Mouse (Mus musculus): ENCODE measurements at regions not wholly inside any gene's neighbourhood (a gene's known extent, or its start where the extent isn't known, plus 50 kb on each side); places are given as distances from the start of the nearest gene placed in this dataset.
"Not testable (repeated sequence)": the region's sequence is repeated elsewhere in the genome, so short reads cannot be mapped to it uniquely, and the experiment has no call there.

DNA sequence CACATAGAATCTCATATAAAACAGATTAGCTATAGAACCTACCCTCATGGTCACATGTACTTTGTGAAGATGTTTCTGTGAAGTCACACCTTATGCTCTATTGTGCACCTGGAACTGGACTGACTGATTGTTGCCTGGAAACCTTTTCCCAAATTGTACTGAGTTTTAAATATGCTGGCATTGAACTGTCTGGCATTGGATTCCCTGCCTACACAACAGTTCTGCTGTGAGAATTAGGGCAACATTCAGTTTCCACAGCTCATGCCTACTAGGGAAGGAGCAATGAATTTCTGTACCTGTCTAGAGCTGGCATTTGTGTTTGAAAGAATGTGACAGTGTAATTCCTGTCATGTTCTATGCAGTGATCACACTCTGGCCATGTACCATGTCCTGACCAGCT is 60.4 kb upstream of the Poc5 start:
- DNase-seq (ENCODE audit: low spot score): no peak

DNA sequence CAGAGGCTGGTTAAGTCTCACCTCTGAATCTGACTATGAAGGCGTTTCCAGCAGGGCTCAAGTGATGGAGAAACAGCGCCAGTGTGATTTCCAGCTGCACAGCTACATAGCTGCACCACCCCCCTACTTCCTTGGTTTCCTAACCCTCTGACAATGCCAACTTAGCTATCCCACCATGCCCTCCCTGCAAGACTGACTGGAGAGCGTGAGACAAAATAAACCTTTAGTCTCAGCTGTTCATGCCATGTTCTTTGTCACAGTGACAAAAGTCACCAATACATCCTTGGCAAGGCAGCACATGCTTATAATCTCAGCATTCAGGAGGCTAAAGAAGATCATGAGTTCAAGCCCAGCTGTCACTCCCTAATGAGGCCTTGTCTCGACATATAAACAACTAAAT is 63.5 kb upstream of the Poc5 start:
- DNase-seq (ENCODE audit: low spot score): no peak

DNA sequence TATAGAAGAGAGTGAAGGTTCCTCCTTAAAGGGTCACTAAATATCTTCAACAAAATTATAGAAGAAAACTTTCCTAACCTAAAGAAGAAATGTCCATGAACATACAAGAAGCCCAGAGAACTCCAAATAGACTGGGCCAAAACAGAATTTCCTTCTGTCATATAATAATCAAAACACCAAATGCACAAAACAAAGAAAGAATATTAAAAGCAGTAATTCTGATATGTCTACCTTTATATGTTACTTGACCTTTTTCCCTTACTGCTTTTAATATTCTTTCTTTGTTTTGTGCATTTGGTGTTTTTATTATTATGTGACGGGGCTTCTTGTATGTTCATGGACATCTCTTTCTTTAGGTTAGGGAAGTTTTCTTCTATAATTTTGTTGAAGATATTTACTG is 70.9 kb upstream of the Poc5 start:
- not testable (repeated sequence) for DNase-seq (ENCODE audit: low spot score)

DNA sequence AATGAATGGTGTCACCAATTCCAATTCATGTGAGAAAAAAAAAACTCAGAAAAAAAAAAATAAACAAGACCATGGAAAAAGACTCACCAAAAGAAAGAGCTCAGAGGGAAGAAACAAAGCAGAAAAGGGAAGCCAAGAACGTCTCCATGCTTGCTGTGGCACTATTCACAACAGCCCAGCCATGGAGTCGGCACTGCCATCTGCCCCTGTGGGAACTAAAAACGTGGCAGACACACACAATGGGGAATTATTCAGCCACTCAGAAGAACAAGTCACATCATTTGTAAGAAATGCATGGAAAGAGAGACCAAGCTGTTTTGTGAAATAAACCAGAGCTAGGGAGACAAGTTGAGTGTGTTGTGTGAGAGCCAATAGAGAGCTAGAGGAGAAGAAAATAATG is 74.9 kb upstream of the Poc5 start:
- DNase-seq (ENCODE audit: low spot score): no peak

DNA sequence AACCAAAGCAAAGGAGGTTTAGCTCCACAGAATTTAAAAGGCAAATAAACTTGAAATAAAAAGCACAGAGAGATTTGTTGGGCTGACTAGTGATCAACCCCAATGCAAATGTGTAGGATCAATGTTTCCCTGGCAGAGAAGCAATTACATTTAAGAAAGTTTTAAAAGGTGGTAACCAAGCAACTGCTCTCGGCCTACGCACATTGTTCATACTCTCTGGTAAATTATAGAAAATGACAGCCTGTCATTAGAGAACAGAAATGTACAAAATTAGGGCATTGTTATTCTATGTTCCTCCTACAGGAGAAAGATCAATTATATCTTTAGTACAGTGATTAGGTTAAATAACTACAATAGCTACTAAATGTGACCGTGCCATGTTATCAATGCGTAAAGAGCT is 85.6 kb upstream of the Poc5 start:
- no peak for DNase-seq (ENCODE audit: low spot score)

DNA sequence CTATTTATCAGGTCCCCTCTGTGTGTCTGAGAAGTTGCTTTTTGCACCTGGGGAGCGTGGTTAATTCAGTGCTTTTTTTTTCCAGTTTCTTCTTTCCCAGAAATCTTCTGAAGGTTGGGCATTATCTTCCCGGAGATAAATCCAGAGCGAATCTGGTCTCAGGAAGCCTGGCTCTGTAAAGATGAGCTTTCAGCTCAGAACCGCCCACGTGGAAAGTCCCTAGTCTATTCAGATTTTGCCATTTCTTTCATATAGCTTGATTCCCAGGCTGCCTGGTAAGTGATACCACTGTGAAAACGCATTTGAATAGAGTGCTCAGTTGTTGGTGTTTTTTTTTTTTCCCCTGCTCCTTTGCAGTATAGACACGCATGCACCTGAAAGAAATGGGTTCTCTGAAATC is 100.3 kb upstream of the Poc5 start:
- peak; percentile 20 for DNase-seq (ENCODE audit: low spot score)

DNA sequence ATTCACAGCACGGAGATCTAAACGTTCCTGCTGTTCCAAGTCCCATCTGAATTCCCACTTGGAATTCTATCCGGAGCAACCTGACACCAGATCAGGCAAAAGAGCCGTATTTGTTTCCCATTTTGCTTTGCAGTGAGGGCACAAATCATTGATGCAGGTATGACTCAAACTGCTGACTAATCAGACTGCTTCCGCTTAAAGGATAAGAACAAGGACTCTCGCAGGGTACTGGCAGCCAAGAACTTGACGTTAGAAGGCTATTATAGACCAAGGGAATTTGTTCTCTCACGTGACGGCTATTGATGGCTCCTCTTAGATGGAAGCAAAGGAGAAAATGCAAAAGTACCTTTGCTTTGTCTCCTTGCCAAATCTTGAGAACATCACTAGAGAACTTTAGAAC is 118.1 kb upstream of the Poc5 start:
- no peak for DNase-seq (ENCODE audit: low spot score)

DNA sequence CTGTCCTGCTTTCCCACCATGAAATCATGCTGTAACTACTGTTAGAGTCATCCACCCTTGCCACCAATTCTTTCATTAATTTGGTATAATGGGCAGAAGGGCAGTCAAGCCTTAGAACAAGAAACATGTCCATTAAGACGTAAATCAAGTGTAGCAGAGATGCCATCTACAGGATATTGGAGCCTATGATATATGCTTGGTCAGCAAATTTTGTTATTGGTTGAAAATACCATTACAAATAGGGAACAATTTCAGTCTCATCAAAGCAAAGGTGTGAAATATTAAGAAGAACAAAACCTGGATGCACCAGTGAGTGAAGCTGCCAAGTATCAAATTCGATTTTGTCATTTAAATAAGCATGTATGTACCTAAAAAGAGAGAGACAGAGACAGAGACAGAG is 123.6 kb upstream of the Sv2c start:
- DNase-seq (ENCODE audit: low spot score): no peak

DNA sequence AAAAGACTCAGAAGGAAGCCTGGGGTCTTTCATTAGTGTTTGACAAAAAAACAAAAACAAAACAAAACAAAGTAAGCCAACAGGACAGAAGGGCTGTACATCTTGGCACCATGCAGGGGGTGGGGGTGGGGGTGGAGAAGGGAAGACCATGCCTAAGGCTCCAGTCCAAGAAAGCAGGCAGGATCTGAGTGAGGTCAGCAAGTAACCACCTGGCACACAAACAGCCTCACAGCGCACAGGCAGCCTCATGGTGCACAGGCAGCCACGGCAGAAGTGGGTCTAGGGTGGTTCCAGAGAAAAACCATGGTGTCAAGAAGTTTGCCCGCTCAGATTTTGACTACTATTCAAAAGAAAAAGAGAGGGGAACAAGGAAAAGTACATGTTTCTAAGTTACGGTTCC is 122.0 kb upstream of the Sv2c start:
- DNase-seq (ENCODE audit: low spot score): no peak

DNA sequence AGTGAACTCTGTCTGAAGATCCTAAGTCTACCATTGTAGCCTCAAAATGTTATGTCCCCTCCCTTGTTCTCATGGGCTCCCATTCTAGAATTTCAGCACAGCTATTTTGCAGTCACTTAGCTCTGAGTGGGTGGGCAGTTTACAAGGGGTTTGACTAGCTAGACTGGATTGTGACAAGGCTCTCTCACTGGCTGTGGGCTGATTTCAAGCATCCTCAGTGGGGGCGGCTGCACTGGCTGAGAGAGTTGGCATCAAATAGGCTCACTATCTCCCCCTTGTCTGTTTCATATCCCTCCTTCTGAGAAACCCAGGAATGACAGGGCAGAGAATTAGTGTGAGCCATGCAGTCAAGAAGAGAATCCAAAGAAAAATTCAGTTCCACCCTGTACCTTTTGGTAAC is 88.4 kb upstream of the Sv2c start:
- DNase-seq (ENCODE audit: low spot score): no peak

DNA sequence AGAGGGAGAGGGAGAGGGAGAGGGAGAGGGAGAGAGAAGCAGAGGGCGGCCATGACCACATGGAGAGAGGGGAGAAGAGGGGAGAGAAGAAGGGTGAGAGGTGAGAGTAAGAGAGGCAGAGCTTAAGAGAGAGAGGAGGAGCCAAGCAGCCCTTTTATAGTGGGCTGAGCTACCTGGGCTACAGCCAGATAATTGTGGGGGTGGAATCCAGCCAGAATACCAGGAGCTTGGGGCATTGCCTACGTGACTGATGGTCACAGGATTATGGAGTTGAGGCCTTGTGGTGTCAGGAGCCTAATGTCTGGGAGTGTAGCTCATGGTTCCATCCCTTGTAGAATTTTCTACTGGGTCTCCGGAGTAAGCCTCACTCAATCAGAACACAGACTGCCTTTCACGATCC is 83.1 kb upstream of the Sv2c start:
- no peak for DNase-seq (ENCODE audit: low spot score)

DNA sequence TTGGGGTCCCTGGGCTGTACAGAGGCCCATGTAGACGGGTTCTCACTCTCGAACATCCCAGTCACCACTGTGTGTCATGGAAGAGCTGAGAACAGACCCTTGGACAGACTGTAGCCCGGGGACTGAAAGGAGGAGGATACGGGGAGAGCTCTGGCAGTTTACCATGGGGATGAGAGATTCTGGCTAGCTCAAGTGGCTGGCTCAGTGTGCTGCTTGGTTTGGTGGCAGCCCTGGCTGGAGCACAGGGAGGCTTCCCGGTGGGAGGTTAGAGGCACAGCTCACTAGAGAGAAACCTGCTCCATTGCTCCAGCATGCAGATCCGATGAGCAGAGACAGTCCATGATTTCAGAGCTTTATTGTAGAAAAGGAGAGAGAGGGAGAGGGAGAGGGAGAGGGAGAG is 82.7 kb upstream of the Sv2c start:
- DNase-seq (ENCODE audit: low spot score): no peak

DNA sequence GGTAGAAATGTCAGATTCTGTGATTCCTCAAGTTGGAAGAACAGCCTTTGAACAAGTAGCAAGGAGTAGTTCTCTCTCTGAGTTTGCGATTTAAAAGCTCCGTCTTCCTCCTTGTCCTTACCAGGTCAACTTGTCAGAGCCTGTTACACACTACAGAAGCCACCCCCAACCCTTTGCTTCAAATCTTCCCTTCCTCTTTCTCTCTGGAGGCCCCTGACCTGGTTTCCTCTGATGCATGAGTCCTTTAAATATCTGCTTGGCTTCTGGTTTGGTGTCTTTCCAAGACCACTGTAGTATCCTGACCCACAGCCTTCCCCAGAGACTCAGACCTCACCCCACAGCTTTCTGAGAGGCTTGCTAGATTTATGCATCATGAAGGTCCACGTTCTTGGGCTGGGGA is 73.7 kb upstream of the Sv2c start:
- DNase-seq (ENCODE audit: low spot score): no peak

DNA sequence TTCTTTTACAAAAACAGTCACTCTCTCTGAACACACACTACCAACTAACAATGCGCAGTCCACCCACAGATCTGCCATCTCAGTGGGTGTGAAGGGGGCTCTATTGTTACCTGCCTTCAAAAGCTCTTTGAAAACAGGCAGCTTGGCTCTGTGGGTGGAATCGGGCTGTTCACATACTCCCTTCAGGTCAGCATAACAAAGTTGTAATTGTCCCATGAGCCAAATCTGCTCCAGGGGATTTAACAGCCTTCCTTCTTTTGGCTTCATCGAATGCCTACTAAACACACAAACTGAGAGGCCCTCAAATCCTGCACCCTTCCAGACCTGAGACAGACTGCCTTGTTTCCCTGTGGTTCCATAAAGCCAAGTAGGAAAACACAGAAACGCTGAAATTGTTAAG is 56.2 kb upstream of the Sv2c start:
- DNase-seq (ENCODE audit: low spot score): no peak

All from MN1 (cell line).